Comparison of ENCODE assay signal across 20 mouse cellular contexts in genomic region chr9:67495350-67495749, GRCm38 (mm10).
DNase-seq lines count a peak whose midpoint lies in the region; ATAC-seq and TF ChIP-seq lines count a peak whose summit lies in the region.
"Had no signal": no experiment of that assay in that cellular context is flagged by ENCODE, and none has a peak within 500 bp of the region (broad histone marks: within the 10 kb centered on the region; RNA-seq: fewer than 3 reads in every experiment).

No protein-coding gene starts in this region.

- H3K4me1 ChIP-seq in heart, embryonic 15.5 days (replicated peaks), result peaks cover 38% of the 10 kb centered on the region
- H3K4me1 ChIP-seq in midbrain, embryonic 10.5 days, result no peaks in the 10 kb centered on the region
- no peaks in the 10 kb centered on the region for H3K4me1 ChIP-seq in midbrain, embryonic 11.5 days (ENCODE audit: control insufficient read depth, insufficient read depth, low read length)
- H3K4me1 ChIP-seq: liver, embryonic 12.5 days; megakaryocyte, embryonic 14.5 days had no signal

- no peak overlapping the region for H3K9ac ChIP-seq in heart, embryonic 15.5 days
- no peak overlapping the region for H3K9ac ChIP-seq in midbrain, embryonic 11.5 days (ENCODE audit: low read length)
- H3K9ac ChIP-seq: liver, embryonic 12.5 days had no signal

- H3ac ChIP-seq in myocyte (ENCODE audit: control insufficient read depth, insufficient read length), result no peak overlapping the region

- peak overlapping the region; percentile 38 for H3K27ac ChIP-seq in heart, embryonic 15.5 days
- 0 out of 2 replicates have a peak overlapping the region, but pooled peaks have one; percentile 6 for H3K27ac ChIP-seq in midbrain, embryonic 10.5 days (replicated peaks)
- no peak overlapping the region for H3K27ac ChIP-seq in midbrain, embryonic 11.5 days (ENCODE audit: low read depth, low read length)
- H3K27ac ChIP-seq: embryonic facial prominence, embryonic 10.5 days; liver, embryonic 12.5 days had no signal

- H3K4me3 ChIP-seq in heart, embryonic 15.5 days, result no peak overlapping the region
- no peak overlapping the region for H3K4me3 ChIP-seq in midbrain, embryonic 10.5 days
- H3K4me3 ChIP-seq in midbrain, embryonic 11.5 days (ENCODE audit: low read depth, low read length), result no peak overlapping the region
- H3K4me3 ChIP-seq in myocyte, result no peak overlapping the region
- H3K4me3 ChIP-seq: embryonic facial prominence, embryonic 10.5 days; erythroblast, embryonic 14.5 days; liver, embryonic 12.5 days; megakaryocyte, embryonic 14.5 days had no signal

- H3K36me3 ChIP-seq in heart, embryonic 15.5 days, result no peaks in the 10 kb centered on the region
- H3K36me3 ChIP-seq in midbrain, embryonic 10.5 days, result no peaks in the 10 kb centered on the region
- H3K36me3 ChIP-seq in midbrain, embryonic 11.5 days (ENCODE audit: control insufficient read depth, insufficient read depth, low read length), result no peaks in the 10 kb centered on the region
- peaks cover 4% of the 10 kb centered on the region for H3K36me3 ChIP-seq in myocyte (ENCODE audit: control insufficient read depth, insufficient read depth)
- H3K36me3 ChIP-seq: embryonic facial prominence, embryonic 10.5 days; liver, embryonic 12.5 days had no signal

- no peak overlapping the region for H3K4me2 ChIP-seq in heart, embryonic 15.5 days
- no peak overlapping the region for H3K4me2 ChIP-seq in midbrain, embryonic 11.5 days
- peak overlapping the region; percentile 20 for H3K4me2 ChIP-seq in myocyte (ENCODE audit: low read depth)
- H3K4me2 ChIP-seq: liver, embryonic 12.5 days had no signal

- peak; percentile 83 for ATAC-seq in heart, embryonic 15.5 days (replicated peaks; ENCODE audit: insufficient number of reproducible peaks, insufficient read depth, low FRiP score, low read depth)
- no peak for ATAC-seq in midbrain, embryonic 11.5 days (ENCODE audit: low FRiP score)
- ATAC-seq: liver, embryonic 12.5 days; Patski had no signal

- peaks cover 4% of the 10 kb centered on the region for H3K79me2 ChIP-seq in myocyte (ENCODE audit: control insufficient read depth, insufficient read depth)

- H3K9me3 ChIP-seq in heart, embryonic 15.5 days (replicated peaks), result no peaks in the 10 kb centered on the region
- H3K9me3 ChIP-seq in midbrain, embryonic 10.5 days (replicated peaks), result no peaks in the 10 kb centered on the region
- no peaks in the 10 kb centered on the region for H3K9me3 ChIP-seq in midbrain, embryonic 11.5 days (ENCODE audit: control insufficient read depth, low read length)
- H3K9me3 ChIP-seq: embryonic facial prominence, embryonic 10.5 days; liver, embryonic 12.5 days; megakaryocyte, embryonic 14.5 days had no signal

- H3K27me3 ChIP-seq in heart, embryonic 15.5 days, result no peaks in the 10 kb centered on the region
- no peaks in the 10 kb centered on the region for H3K27me3 ChIP-seq in midbrain, embryonic 10.5 days (ENCODE audit: low read depth, poor library complexity, severe bottlenecking)
- H3K27me3 ChIP-seq in midbrain, embryonic 11.5 days (ENCODE audit: control insufficient read depth, insufficient read depth, low read length), result no peaks in the 10 kb centered on the region
- no peaks in the 10 kb centered on the region for H3K27me3 ChIP-seq in myocyte (ENCODE audit: control insufficient read depth, insufficient read depth, insufficient read length)
- H3K27me3 ChIP-seq: liver, embryonic 12.5 days; Patski had no signal

- TF ChIP-seq POLR2A in myocyte (IDR thresholded peaks at IDR 0.05; ENCODE audit: insufficient read length, low read depth), result no peak

- DNase-seq in adrenal gland, adult (ENCODE audit: inconsistent age in 2 of 2, low spot score in 1 of 2), result peak; percentile 24 to 74
- no peak for DNase-seq in adrenal gland, postnatal 4 days (ENCODE audit: low spot score in 2 of 2)
- DNase-seq in heart, adult 9 months (ENCODE audit: low spot score in 2 of 2), result no peak
- no peak for DNase-seq in midbrain, embryonic 10.5 days (ENCODE audit: low spot score)
- no peak for DNase-seq in midbrain, embryonic 11.5 days (ENCODE audit: low spot score, missing footprints)
- DNase-seq in cerebellum, adult 11-12 months, result no peak
- DNase-seq: cerebellum, postnatal 25 days; gastrocnemius, postnatal 36 days; kidney, adult 2 months; kidney, postnatal 4 days; layer of hippocampus, postnatal 36 days; right cerebral cortex, postnatal 14 days; thymus, postnatal 4 days had no signal

- WGBS in heart, embryonic 15.5 days, result 7% methylated on average over 3 of the region's 3 CpGs
- 76% methylated on average over 3 of the region's 3 CpGs for WGBS in midbrain, embryonic 10.5 days
- WGBS in midbrain, embryonic 11.5 days, result 72% methylated on average over 3 of the region's 3 CpGs

TF ChIP-seq in myocyte, 11 proteins besides CTCF, POLR2A, EP300 and RAD21:
- no peak for TF ChIP-seq MYOG (IDR thresholded peaks at IDR 0.05; ENCODE audit: control insufficient read depth in 1 of 3, insufficient read depth in 1 of 3, insufficient read length in 2 of 3, low read depth in 2 of 3)
- no peak for TF ChIP-seq MYOD1 (IDR thresholded peaks at IDR 0.05; ENCODE audit: control insufficient read depth in 1 of 3, insufficient read length in 2 of 3, low read depth in 2 of 3)
- no peak for TF ChIP-seq MAX (IDR thresholded peaks at IDR 0.05; ENCODE audit: low read depth)
- TF ChIP-seq USF1 (IDR thresholded peaks at IDR 0.05; ENCODE audit: low read depth), result no peak
- TF ChIP-seq CEBPB (IDR thresholded peaks at IDR 0.05; ENCODE audit: insufficient read depth, poor library complexity, severe bottlenecking), result no peak
- no peak for TF ChIP-seq POLR2AphosphoS2 (IDR thresholded peaks at IDR 0.05; ENCODE audit: insufficient read length, low read depth)
- TF ChIP-seq SRF (IDR thresholded peaks at IDR 0.05; ENCODE audit: control insufficient read depth, insufficient read length, low read depth), result no peak
- TF ChIP-seq E2F4 (IDR thresholded peaks at IDR 0.05; ENCODE audit: insufficient read depth), result no peak
- no peak for TF ChIP-seq REST (IDR thresholded peaks at IDR 0.05; ENCODE audit: insufficient read depth, insufficient read length)
- TF ChIP-seq TCF12 (IDR thresholded peaks at IDR 0.05; ENCODE audit: insufficient read depth, poor library complexity, severe bottlenecking), result no peak
- TF ChIP-seq TCF3 (IDR thresholded peaks at IDR 0.05; ENCODE audit: insufficient read length, low read depth), result no peak

Comparison
In these comparisons a context has a peak if more than half of its experiments do, and no peak if none do; other contexts are left out.
1. DNase-seq: peak in adrenal gland, adult (2 of 2); none in adrenal gland, postnatal 4 days (0 of 2), heart, adult 9 months (0 of 2), midbrain, embryonic 10.5 days (single experiment), midbrain, embryonic 11.5 days (single experiment) and cerebellum, adult 11-12 months (single experiment).